Mouse (Mus musculus) B cell, adult 2 months (primary cell): Measurements from ENCODE around the gene Abcd1.
A peak's percentile ranks its signal among the peaks of the same experiment; 100 is the strongest.
"Not testable (repeated sequence)": the region's sequence is repeated elsewhere in the genome, so short reads cannot be mapped to it uniquely, and the experiment has no call there.

Experiments
- DNase-seq, 2 experiments: peaks; one replicate each; pipeline ENCODE4 v3.0.0; 2022

Gene Abcd1

GRCm38 (mm10) chrX:73716109-73716661 is at the start of gene Abcd1, which contains the start of gene Bcap31:
Gene Abcd1 (plus strand): TSS chrX:73716597.
Gene Bcap31 (minus strand): TSS chrX:73716175.
- peak; percentile 95 to 97 for DNase-seq

GRCm38 (mm10) chrX:73672031-73672431 is 44.4 kb upstream of the Abcd1 start:
- DNase-seq = peak; percentile 69 to 76

- DNase-seq = peak; percentile 22 to 40
Observed at GRCm38 (mm10) chrX:73672879-73673618, 43.3 kb upstream of the Abcd1 start, which contains the start of gene Slc6a8. Gene Slc6a8 (plus strand): TSS chrX:73673150.

GRCm38 (mm10) chrX:73673619-73673967 is 42.8 kb upstream of the Abcd1 start:
- no peak for DNase-seq

- no peak for DNase-seq
Observed at GRCm38 (mm10) chrX:73673968-73674661, 42.3 kb upstream of the Abcd1 start.

GRCm38 (mm10) chrX:73675231-73675630 is 41.2 kb upstream of the Abcd1 start:
- DNase-seq = no peak

- DNase-seq = no peak
Observed at GRCm38 (mm10) chrX:73676668-73677067, 39.7 kb upstream of the Abcd1 start.

GRCm38 (mm10) chrX:73684156-73684555 is 32.2 kb upstream of the Abcd1 start:
- no peak for DNase-seq

- DNase-seq = no peak
Observed at GRCm38 (mm10) chrX:73684978-73685377, 31.4 kb upstream of the Abcd1 start.

- DNase-seq = no peak
Observed at GRCm38 (mm10) chrX:73685629-73686028, 30.8 kb upstream of the Abcd1 start.

GRCm38 (mm10) chrX:73690917-73691629 is 25.3 kb upstream of the Abcd1 start:
- peak; percentile 60 to 62 for DNase-seq

GRCm38 (mm10) chrX:73700472-73700871 is 15.9 kb upstream of the Abcd1 start:
- peak; percentile 23 to 38 for DNase-seq

- peak; percentile 29 to 30 for DNase-seq
Observed at GRCm38 (mm10) chrX:73715476-73716108, 805 bp upstream of the Abcd1 start.

- peak; percentile 26 to 62 for DNase-seq
Observed at GRCm38 (mm10) chrX:73716709-73717545, 530 bp downstream of the Abcd1 start.

GRCm38 (mm10) chrX:73717667-73718066 is 1.3 kb downstream of the Abcd1 start:
- peak; percentile 53 to 54 for DNase-seq

GRCm38 (mm10) chrX:73718271-73718670 is 1.9 kb downstream of the Abcd1 start:
- DNase-seq = peak in 1 of 2 experiments; percentile 5

GRCm38 (mm10) chrX:73718686-73719362 is 2.4 kb downstream of the Abcd1 start:
- DNase-seq = peak; percentile 61 to 63

GRCm38 (mm10) chrX:73730908-73731307 is 14.5 kb downstream of the Abcd1 start:
- DNase-seq = no peak

- DNase-seq = peak; percentile 28 to 35
Observed at GRCm38 (mm10) chrX:73738155-73738554, 21.8 kb downstream of the Abcd1 start.

GRCm38 (mm10) chrX:73739151-73739550 is 22.8 kb downstream of the Abcd1 start:
- no peak for DNase-seq

- not testable (repeated sequence) for DNase-seq
Observed at GRCm38 (mm10) chrX:73739841-73740240, 23.4 kb downstream of the Abcd1 start.
